Mouse (Mus musculus) adrenal gland, adult (tissue): Measurements from ENCODE around the gene Gcsam.

Source experiments
- DNase-seq, 2 experiments: peaks; one replicate each; pipeline ENCODE4 v3.0.0; 2022 to 2023; ENCODE audit warnings: low spot score in 1 of 2; ENCODE audit not compliant: inconsistent age in 2 of 2

The Gcsam gene

DNA sequence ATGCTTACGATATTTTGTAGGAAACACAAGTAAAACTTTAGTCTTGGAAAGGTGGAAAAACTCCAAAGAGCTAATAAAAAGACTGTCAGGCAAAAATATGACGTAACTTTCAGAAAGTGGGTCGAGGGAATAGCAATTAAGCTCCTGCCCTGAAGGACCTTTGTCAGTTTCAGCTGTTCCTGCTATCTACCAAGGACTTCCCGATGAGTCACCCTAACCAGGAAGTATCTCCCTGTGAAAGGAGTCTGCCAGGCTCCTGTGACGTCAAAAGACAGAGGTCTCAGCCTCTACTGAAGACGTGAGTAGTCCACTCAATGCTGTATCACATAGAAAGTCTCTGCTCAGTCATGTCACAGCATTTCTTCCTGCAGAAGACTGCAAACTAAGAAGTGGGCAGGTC is 34.2 kb downstream of the Gcsam start:
- DNase-seq: peak; percentile 77 to 90

DNA sequence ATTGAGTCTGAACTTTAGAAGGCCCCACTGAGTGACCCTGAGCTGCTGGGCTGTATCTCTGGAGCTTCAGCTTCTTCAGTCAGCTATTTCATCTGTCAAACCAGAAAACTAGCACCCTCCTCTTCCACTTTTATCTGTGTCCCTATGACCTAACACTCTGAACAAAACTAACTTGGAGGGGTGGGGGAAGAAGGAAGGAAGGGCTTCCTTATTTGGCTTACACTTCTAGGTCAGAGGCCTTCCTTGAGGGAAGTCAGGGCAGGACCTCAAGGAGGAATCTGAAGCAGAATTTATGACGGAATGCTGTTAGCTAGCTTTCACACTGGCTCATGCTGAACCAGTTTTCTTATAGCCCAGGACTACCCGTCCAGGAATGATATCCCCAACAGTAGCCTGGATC is 41.3 kb downstream of the Gcsam start:
- no peak for DNase-seq

GRCm38 (mm10) chr16:45653009-45653933 is 43.1 kb downstream of the Gcsam start:
- no peak for DNase-seq

- DNase-seq: peak; percentile 29 to 64
Measured at GRCm38 (mm10) chr16:45653934-45654332, 43.8 kb downstream of the Gcsam start, which contains the start of gene BC016579. TSS of gene BC016579 (minus strand) at chr16:45654068.

DNA sequence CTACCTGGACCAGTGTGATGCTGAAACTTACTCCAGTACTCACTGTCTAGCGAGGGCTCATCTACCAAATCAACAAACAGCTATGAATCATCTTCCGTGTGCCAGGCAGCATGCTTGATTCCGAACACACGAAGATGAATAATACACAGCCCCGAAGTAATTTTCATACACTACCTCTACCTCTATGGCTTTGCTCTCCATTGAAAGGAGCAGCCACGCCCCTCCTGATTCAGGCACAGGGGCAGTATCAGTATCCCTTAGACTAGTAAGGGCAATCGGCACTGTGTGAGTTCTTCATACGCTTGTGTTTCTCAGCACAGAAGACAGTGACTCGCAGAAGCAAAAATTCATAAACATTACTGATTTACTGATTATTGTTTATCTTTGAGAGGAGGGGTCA is 44.3 kb downstream of the Gcsam start:
- no peak for DNase-seq

DNA sequence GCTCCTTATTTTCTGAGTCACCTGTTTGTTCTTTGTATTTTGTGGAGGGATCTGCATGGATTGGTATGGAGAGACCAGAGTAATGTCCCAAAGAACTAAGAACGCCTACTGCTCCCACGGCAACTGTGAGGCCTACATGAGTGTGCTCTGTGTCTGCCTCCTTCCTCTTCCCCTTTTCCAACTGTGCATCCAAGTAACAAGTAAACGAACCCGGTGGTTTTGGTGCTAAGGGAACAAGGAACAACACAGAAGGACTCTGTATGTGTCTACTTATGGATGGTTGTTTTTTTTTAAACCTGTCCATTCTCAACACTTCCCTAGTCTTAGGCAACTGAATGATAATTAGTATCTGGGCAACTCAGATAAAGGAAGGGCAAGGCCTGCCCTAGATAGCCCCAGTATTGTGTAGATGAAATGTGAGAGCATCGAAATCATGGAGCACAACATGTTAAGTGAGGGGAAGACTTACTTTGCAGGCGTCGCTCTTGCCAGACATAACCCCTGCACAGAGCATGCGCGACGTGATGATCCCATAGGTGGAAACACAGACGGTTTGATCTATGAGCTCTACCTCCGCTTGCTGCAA is 47.5 kb downstream of the Gcsam start:
- DNase-seq: no peak

DNA sequence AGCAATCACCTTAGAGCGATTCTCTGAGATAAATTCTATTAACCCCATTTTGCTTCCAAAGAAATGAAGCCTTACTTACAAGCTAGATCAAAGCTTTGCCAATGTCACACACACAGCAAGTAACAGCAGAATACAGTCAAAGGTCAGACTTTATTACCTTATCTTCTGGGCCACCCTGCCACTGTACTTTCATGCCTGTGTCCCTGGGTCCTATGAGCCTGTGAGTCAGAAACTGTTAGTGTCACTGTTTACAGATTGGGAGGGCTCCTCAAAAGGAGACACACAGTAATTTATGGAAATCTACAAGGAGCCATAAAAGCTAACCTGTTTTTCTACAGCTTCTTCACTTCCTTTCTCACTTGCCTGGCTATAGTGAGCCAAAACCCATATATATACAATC is 48.1 kb downstream of the Gcsam start:
- no peak for DNase-seq

DNA sequence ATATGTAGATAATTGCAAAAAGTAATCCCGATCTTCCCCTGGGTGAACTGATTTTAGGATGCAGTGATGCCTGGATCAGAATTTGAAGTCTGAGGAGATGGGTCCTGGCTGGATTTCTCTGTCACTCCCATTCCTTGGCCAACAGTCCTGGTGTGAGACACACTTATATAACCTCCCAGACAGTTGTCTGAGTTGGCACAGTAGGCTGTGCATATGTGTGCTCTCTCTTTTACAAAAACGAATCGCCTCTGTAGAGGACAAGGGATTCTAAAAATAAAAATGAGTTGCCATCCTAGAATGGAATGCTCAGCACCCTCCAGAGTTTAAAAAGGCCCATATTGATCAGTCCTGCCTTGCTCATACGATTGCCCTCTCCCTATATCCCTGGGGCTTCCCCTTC is 49.4 kb downstream of the Gcsam start:
- DNase-seq: no peak

GRCm38 (mm10) chr16:45662381-45662780 is 52.2 kb downstream of the Gcsam start:
- no peak for DNase-seq

GRCm38 (mm10) chr16:45666136-45666535 is 56.0 kb downstream of the Gcsam start:
- DNase-seq: no peak

GRCm38 (mm10) chr16:45668178-45668577 is 58.0 kb downstream of the Gcsam start:
- no peak for DNase-seq

- DNase-seq: peak; percentile 71 to 83
Measured at GRCm38 (mm10) chr16:45670005-45670404, 59.8 kb downstream of the Gcsam start.
